Comparison of ENCODE assay signal across 29 mouse cellular contexts in the genomic region with DNA sequence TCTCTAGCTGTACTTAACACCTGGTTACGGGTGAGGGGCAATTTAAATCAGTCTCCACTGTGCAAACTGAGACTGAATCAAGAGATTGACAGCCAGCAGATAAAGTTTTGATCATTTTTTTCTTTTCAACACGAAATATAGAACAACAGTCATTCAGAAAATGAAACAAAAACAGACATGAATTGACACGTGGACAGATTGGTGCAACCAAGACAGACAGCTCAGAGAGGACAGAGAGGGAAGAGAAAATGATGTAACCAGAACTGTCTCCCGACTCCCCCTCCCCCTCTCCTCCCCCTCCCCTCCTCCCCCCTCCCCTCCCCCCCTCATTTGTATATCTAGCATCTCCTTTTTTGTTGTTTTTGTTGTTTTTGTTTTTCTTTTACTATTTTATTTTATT. TPM values are rescaled to one million over a fixed set of nuclear protein-coding genes. Genes with fewer than 3 reads are reported as not detected.
"Had no signal": no experiment of that assay in that cellular context is flagged by ENCODE, and none has a peak within 500 bp of the region (broad histone marks: within the 10 kb centered on the region; RNA-seq: fewer than 3 reads in every experiment).

No protein-coding gene starts in this region.

- H3K4me2 ChIP-seq: kidney, embryonic 15.5 days; limb, embryonic 12.5 days; limb, embryonic 15.5 days; liver, embryonic 13.5 days; midbrain, embryonic 12.5 days; midbrain, embryonic 15.5 days; neural tube, embryonic 12.5 days had no signal

- H3K9me3 ChIP-seq: limb, embryonic 12.5 days; limb, embryonic 15.5 days; liver, embryonic 13.5 days; midbrain, embryonic 12.5 days; midbrain, embryonic 15.5 days; neural tube, embryonic 12.5 days had no signal

- H3K27me3 ChIP-seq: kidney, embryonic 15.5 days; limb, embryonic 12.5 days; limb, embryonic 15.5 days; liver, embryonic 13.5 days; midbrain, embryonic 12.5 days; midbrain, embryonic 15.5 days; neural tube, embryonic 12.5 days had no signal

- H3K9ac ChIP-seq: kidney, embryonic 15.5 days; limb, embryonic 12.5 days; limb, embryonic 15.5 days; liver, embryonic 13.5 days; midbrain, embryonic 12.5 days; midbrain, embryonic 15.5 days; neural tube, embryonic 12.5 days had no signal

- H3K27ac ChIP-seq: kidney, embryonic 15.5 days; limb, embryonic 12.5 days; limb, embryonic 15.5 days; liver, embryonic 13.5 days; midbrain, embryonic 12.5 days; midbrain, embryonic 15.5 days; neural tube, embryonic 12.5 days; stomach, postnatal 0 days had no signal

- DNase-seq: kidney, adult 11 months; kidney, adult 8-10 months; kidney, postnatal 10 days; kidney, postnatal 36 days; left cerebral cortex, postnatal 4 days; liver, embryonic 13.5 days; lung, adult 2 months; lung, postnatal 14 days; lung, postnatal 4 days; retina, postnatal 1 day; right cerebral cortex, postnatal 25 days; spleen, adult 18-20 months; thymus, adult 2 months; thymus, postnatal 14 days; thymus, postnatal 4 days had no signal

- H3K4me1 ChIP-seq: kidney, embryonic 15.5 days; limb, embryonic 12.5 days; limb, embryonic 15.5 days; liver, embryonic 13.5 days; midbrain, embryonic 12.5 days; midbrain, embryonic 15.5 days; neural tube, embryonic 12.5 days had no signal

- ATAC-seq: midbrain, embryonic 15.5 days had no signal

- H3K36me3 ChIP-seq: kidney, embryonic 15.5 days; limb, embryonic 12.5 days; limb, embryonic 15.5 days; liver, embryonic 13.5 days; midbrain, embryonic 12.5 days; midbrain, embryonic 15.5 days; neural tube, embryonic 12.5 days had no signal

- H3K4me3 ChIP-seq: kidney, embryonic 15.5 days; limb, embryonic 12.5 days; limb, embryonic 15.5 days; liver, embryonic 13.5 days; midbrain, embryonic 12.5 days; midbrain, embryonic 15.5 days; neural tube, embryonic 12.5 days had no signal

RNA-seq across cellular contexts. Expression of a gene that starts 24.5 kb away (rescaled TPM):
- total RNA-seq: layer of hippocampus, adult 8-10 months; layer of hippocampus, postnatal 14 days; left cerebral cortex, postnatal 4 days; megakaryocyte, adult 5-6 weeks; neutrophil, adult 5-6 weeks had no signal
- polyA plus RNA-seq: kidney, embryonic 15.5 days; limb, embryonic 12.5 days; liver, embryonic 13.5 days; liver, embryonic 16.5 days; lung, adult 2 months; lung, embryonic 16.5 days; midbrain, embryonic 12.5 days; midbrain, embryonic 15.5 days; neural tube, embryonic 12.5 days; stomach, embryonic 14.5 days had no signal

RNA-seq across cellular contexts. Expression of a gene that starts 26.9 kb away (rescaled TPM):
- total RNA-seq: left cerebral cortex, postnatal 4 days; megakaryocyte, adult 5-6 weeks had no signal
- polyA plus RNA-seq: stomach, embryonic 14.5 days had no signal

RNA-seq across cellular contexts. Expression of a gene that starts 48.4 kb away (rescaled TPM):
- total RNA-seq: layer of hippocampus, adult 8-10 months; layer of hippocampus, postnatal 14 days; left cerebral cortex, postnatal 4 days; megakaryocyte, adult 5-6 weeks; neutrophil, adult 5-6 weeks had no signal
- polyA plus RNA-seq: kidney, embryonic 15.5 days; limb, embryonic 12.5 days; limb, embryonic 15.5 days; liver, embryonic 13.5 days; liver, embryonic 16.5 days; lung, embryonic 16.5 days; midbrain, embryonic 12.5 days; midbrain, embryonic 15.5 days; neural tube, embryonic 12.5 days; stomach, embryonic 14.5 days had no signal

RNA-seq across cellular contexts. Expression of a gene that starts 48.4 kb away (rescaled TPM):
- total RNA-seq: left cerebral cortex, postnatal 4 days; megakaryocyte, adult 5-6 weeks; neutrophil, adult 5-6 weeks had no signal
- polyA plus RNA-seq: kidney, embryonic 15.5 days; limb, embryonic 12.5 days; limb, embryonic 15.5 days; liver, embryonic 13.5 days; lung, embryonic 16.5 days; midbrain, embryonic 12.5 days; midbrain, embryonic 15.5 days; neural tube, embryonic 12.5 days; stomach, embryonic 14.5 days had no signal
